Mouse (Mus musculus) limb, embryonic 15.5 days (tissue): ENCODE measurements around the gene Zcchc2. TPM values are rescaled to one million over a fixed set of nuclear protein-coding genes. Genes with fewer than 3 reads are reported as not detected.

Experiments used
- ATAC-seq: fragments of 200-750 bp; cut with Nextera tagmentation; 2 replicates; pipeline ENCODE4 v1.8.0; 2017; ENCODE audit warnings: low read depth, moderate TSS enrichment; ENCODE audit not compliant: insufficient number of reproducible peaks, low FRiP score, low TSS enrichment
- H3K27ac ChIP-seq: fragments of 300-500 bp; sonication (generic); 2 replicates; pipeline ENCODE4 v1.5.1; 2015; ENCODE audit warnings: moderate library complexity, mild to moderate bottlenecking, inconsistent platforms
- H3K27me3 ChIP-seq: fragments of 300-500 bp; sonication (generic); 2 replicates; pipeline ENCODE4 v1.6.1; 2015; ENCODE audit warnings: inconsistent platforms
- H3K36me3 ChIP-seq: fragments of 300-500 bp; sonication (generic); 2 replicates; pipeline ENCODE4 v1.6.1; 2015; ENCODE audit warnings: inconsistent platforms
- H3K4me1 ChIP-seq: fragments of 300-500 bp; sonication (generic); 2 replicates; pipeline ENCODE4 v1.6.1; 2015; ENCODE audit warnings: inconsistent platforms
- H3K4me2 ChIP-seq: fragments of 300-500 bp; sonication (generic); 2 replicates; pipeline ENCODE4 v1.6.1; 2015; ENCODE audit warnings: mild to moderate bottlenecking, inconsistent platforms
- H3K4me3 ChIP-seq: fragments of 300-500 bp; sonication (generic); 2 replicates; pipeline ENCODE4 v1.5.1; 2015; ENCODE audit warnings: mild to moderate bottlenecking, inconsistent platforms
- H3K9ac ChIP-seq: fragments of 300-500 bp; sonication (generic); 2 replicates; pipeline ENCODE4 v1.6.1; 2015; ENCODE audit warnings: inconsistent platforms
- H3K9me3 ChIP-seq: fragments of 300-500 bp; sonication (generic); 2 replicates; pipeline ENCODE4 v1.6.1; 2016; ENCODE audit warnings: inconsistent platforms
- WGBS: fragments of 180-500 bp; shearing (Covaris S2); methylation state at CpG from one replicate; pipeline ENCODE4 v1.1.7; 2015; 5-methylcytosine and 5-hydroxymethylcytosine counted together
- polyA plus RNA-seq: library from polyadenylated mRNA; unstranded; fragments of >200 nt; fragmentation: Nextera tagmentation; extraction: Ambion mirVana; gene quantifications from 2 replicates; pipeline ENCODE4 v1.2.1, GENCODE M21; 2015

Zcchc2 gene
- polyA plus RNA-seq, 1 experiment from 2014 or later, result 2.1 TPM

GRCm38 (mm10) chr1:106065679-106066078, 75.5 kb downstream of the Zcchc2 start:
- H3K9me3 ChIP-seq, result no peaks in the 10 kb centered on the region
- 27% methylated on average over 7 of the region's 7 CpGs for WGBS

DNA sequence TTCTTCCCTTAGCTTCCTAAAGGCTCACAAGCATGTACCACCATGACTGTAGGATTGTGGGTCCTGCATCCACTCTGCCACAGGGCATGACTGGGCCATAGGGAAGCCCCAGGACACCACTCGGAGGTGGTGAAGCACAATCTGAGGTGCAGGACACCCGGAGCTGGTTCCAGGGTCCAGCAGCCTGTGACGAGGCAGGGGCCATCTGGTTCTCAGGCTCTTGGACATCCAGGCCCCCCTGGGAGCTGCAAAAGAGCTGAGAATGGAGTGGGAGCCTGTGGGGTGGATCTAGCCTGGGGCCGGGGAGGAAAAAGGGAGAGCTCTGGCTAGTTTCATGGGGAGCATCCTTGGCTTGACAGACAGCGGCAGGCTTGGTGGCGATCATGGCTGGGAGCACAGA, 77.1 kb downstream of the Zcchc2 start:
- ATAC-seq, result no peak
- 79% methylated on average over 6 of the region's 6 CpGs for WGBS

More at GRCm38 (mm10) chr1:106065679-106066078, 75.5 kb downstream of the Zcchc2 start:
- Histone ChIP-seq H3K4me1 (0 out of 2 replicates have a peak, but pooled peaks cover 7% of the 10 kb centered on the region), H3K27me3 (no peaks in the 10 kb centered on the region), H3K4me2 (no peak overlapping the region), H3K4me3 (no peak overlapping the region), H3K36me3 (no peaks in the 10 kb centered on the region), H3K9ac (no peak overlapping the region), H3K27ac (no peak overlapping the region)
- no peak for ATAC-seq

GRCm38 (mm10) chr1:106069867-106070543, 79.8 kb downstream of the Zcchc2 start:
- 54% methylated on average over 7 of the region's 7 CpGs for WGBS
- Histone ChIP-seq H3K4me3 (no peak overlapping the region), H3K27ac (no peak overlapping the region), H3K36me3 (no peaks in the 10 kb centered on the region), H3K4me1 (0 out of 2 replicates have a peak, but pooled peaks cover 10% of the 10 kb centered on the region), H3K9me3 (no peaks in the 10 kb centered on the region), H3K27me3 (no peaks in the 10 kb centered on the region), H3K4me2 (no peak overlapping the region), H3K9ac (no peak overlapping the region)
- no peak for ATAC-seq

More for the DNA sequence above, 77.1 kb downstream of the Zcchc2 start:
- Histone ChIP-seq H3K9ac (no peak overlapping the region), H3K27ac (no peak overlapping the region), H3K4me2 (no peak overlapping the region), H3K27me3 (no peaks in the 10 kb centered on the region), H3K9me3 (no peaks in the 10 kb centered on the region), H3K36me3 (no peaks in the 10 kb centered on the region), H3K4me1 (0 out of 2 replicates have a peak, but pooled peaks cover 10% of the 10 kb centered on the region), H3K4me3 (no peak overlapping the region)

GRCm38 (mm10) chr1:106070814-106071213, 80.6 kb downstream of the Zcchc2 start:
- Histone ChIP-seq H3K4me2 (no peak overlapping the region), H3K27ac (no peak overlapping the region), H3K9ac (no peak overlapping the region), H3K9me3 (no peaks in the 10 kb centered on the region), H3K27me3 (no peaks in the 10 kb centered on the region), H3K4me3 (no peak overlapping the region), H3K4me1 (0 out of 2 replicates have a peak, but pooled peaks cover 6% of the 10 kb centered on the region), H3K36me3 (no peaks in the 10 kb centered on the region)
- no peak for ATAC-seq
- 62% methylated on average over 4 of the region's 4 CpGs for WGBS

GRCm38 (mm10) chr1:106071237-106072070, 81.2 kb downstream of the Zcchc2 start:
- Histone ChIP-seq H3K36me3 (no peaks in the 10 kb centered on the region), H3K27ac (no peak overlapping the region), H3K9me3 (no peaks in the 10 kb centered on the region), H3K9ac (no peak overlapping the region), H3K4me1 (0 out of 2 replicates have a peak, but pooled peaks cover 6% of the 10 kb centered on the region), H3K27me3 (no peaks in the 10 kb centered on the region), H3K4me3 (no peak overlapping the region), H3K4me2 (no peak overlapping the region)
- 14% methylated on average over 9 of the region's 9 CpGs for WGBS
- ATAC-seq, result no peak

DNA sequence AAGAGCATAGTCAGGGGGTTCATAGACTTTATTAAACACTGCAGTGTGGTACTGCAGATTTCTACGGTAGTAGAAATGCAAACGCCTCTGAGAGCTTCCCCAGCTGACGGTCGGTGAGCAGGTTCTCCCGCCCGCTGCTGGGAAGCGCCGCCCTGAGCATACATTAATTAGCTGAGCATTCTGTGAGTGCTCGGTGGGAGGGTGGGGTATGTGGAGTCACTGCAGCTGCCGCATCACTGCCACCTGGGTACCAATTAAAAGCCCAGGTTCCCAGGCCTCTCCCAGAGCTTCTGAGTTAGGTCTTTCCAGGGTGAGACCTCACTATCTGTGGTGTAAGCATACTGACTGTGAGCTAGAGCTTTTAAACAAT, 81.8 kb downstream of the Zcchc2 start:
- no peaks in the 10 kb centered on the region for H3K27me3 ChIP-seq
- H3K4me2 ChIP-seq, result no peak overlapping the region
- ATAC-seq, result no peak
- H3K4me1 ChIP-seq, result 0 out of 2 replicates have a peak, but pooled peaks cover 6% of the 10 kb centered on the region
- H3K9ac ChIP-seq, result no peak overlapping the region
- no peak overlapping the region for H3K4me3 ChIP-seq
- H3K36me3 ChIP-seq, result no peaks in the 10 kb centered on the region
- 3% methylated on average over 10 of the region's 10 CpGs for WGBS
- H3K9me3 ChIP-seq, result no peaks in the 10 kb centered on the region
- H3K27ac ChIP-seq, result no peak overlapping the region

DNA sequence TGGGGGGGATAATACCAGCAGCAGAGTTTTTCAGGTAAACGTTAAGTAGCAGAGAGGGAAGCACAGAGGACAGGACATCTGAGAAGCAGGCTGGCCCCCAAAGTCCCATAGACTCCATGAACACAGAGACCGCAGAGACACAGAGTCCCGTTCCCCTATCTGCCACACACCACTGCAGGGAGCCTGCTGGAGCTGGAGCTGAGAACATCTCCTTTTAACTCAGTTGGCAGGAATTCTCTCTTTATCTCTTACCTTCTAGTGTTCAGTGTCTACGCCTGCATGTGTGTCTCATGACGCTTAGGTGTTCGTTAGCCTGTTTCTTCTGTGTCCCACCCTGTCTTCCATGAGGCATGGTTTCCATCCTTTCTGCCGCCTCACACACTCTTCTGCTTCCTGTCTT, 83.0 kb downstream of the Zcchc2 start:
- no peaks in the 10 kb centered on the region for H3K27me3 ChIP-seq
- H3K9me3 ChIP-seq, result no peaks in the 10 kb centered on the region
- H3K9ac ChIP-seq, result no peak overlapping the region
- 73% methylated on average over 7 of the region's 7 CpGs for WGBS
- no peak overlapping the region for H3K4me2 ChIP-seq
- no peak overlapping the region for H3K4me3 ChIP-seq
- H3K4me1 ChIP-seq, result 0 out of 2 replicates have a peak, but pooled peaks cover 3% of the 10 kb centered on the region
- ATAC-seq, result no peak
- H3K27ac ChIP-seq, result no peak overlapping the region
- no peaks in the 10 kb centered on the region for H3K36me3 ChIP-seq

DNA sequence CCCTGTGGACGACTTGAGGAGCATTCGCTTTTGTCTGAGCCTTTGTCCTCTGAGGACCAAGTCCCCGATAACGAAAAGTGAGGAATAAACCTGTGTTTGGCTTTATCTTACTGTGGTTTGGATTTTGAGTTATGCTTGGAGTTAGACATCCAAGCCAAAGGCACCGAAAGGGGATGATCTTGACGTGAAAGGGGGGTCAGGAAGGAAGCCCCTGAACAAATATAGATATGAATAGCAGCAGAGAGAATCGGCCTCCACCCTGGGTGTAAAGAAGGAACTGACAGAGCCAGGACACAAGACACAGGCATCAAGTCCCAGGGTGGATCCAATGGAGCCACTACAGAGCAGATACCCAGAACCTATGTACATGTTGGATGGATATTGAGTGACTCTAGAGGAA, 83.9 kb downstream of the Zcchc2 start:
- H3K27me3 ChIP-seq, result no peaks in the 10 kb centered on the region
- H3K9ac ChIP-seq, result no peak overlapping the region
- no peak overlapping the region for H3K4me3 ChIP-seq
- H3K27ac ChIP-seq, result no peak overlapping the region
- H3K36me3 ChIP-seq, result no peaks in the 10 kb centered on the region
- no peak overlapping the region for H3K4me2 ChIP-seq
- 80% methylated on average over 7 of the region's 7 CpGs for WGBS
- no peak for ATAC-seq
- H3K9me3 ChIP-seq, result no peaks in the 10 kb centered on the region
- H3K4me1 ChIP-seq, result 0 out of 2 replicates have a peak, but pooled peaks cover 3% of the 10 kb centered on the region

GRCm38 (mm10) chr1:106074656-106075055, 84.5 kb downstream of the Zcchc2 start:
- H3K27ac ChIP-seq, result no peak overlapping the region
- H3K9ac ChIP-seq, result no peak overlapping the region
- no peak overlapping the region for H3K4me2 ChIP-seq
- no peaks in the 10 kb centered on the region for H3K36me3 ChIP-seq
- no peak overlapping the region for H3K4me3 ChIP-seq
- H3K4me1 ChIP-seq, result 0 out of 2 replicates have a peak, but pooled peaks cover 3% of the 10 kb centered on the region
- H3K9me3 ChIP-seq, result no peaks in the 10 kb centered on the region
- WGBS, result 86% methylated on average over 5 of the region's 5 CpGs
- ATAC-seq, result no peak
- no peaks in the 10 kb centered on the region for H3K27me3 ChIP-seq

GRCm38 (mm10) chr1:106076641-106077040, 86.4 kb downstream of the Zcchc2 start:
- H3K4me2 ChIP-seq, result no peak overlapping the region

DNA sequence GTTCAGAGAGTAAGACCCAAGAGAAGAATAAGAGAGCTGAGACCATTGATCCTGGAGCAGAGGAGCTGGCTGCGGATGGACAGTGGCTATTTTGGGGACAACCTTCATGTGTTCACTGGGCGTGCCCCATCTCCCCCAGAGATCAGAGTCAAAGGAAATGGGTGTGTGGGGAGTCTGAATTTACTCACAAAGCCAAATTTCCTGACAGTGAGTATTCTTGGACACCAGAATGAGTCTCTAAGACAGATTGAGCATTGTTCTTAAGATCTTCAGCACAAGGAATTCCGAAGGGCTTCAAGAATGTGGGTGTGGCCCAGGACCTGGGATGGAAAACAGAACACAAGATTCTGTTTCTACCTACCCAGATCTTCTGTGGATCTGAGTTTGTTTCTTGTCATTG, 87.0 kb downstream of the Zcchc2 start:
- ATAC-seq, result no peak

More at GRCm38 (mm10) chr1:106076641-106077040, 86.4 kb downstream of the Zcchc2 start:
- no peak overlapping the region for H3K4me3 ChIP-seq
- H3K27ac ChIP-seq, result no peak overlapping the region
- 84% methylated on average over 3 of the region's 3 CpGs for WGBS
- no peak overlapping the region for H3K9ac ChIP-seq
- no peaks in the 10 kb centered on the region for H3K9me3 ChIP-seq
- no peaks in the 10 kb centered on the region for H3K36me3 ChIP-seq
- H3K4me1 ChIP-seq, result 0 out of 2 replicates have a peak, but pooled peaks cover 3% of the 10 kb centered on the region
- no peaks in the 10 kb centered on the region for H3K27me3 ChIP-seq
- ATAC-seq, result no peak

More for the DNA sequence above, 87.0 kb downstream of the Zcchc2 start:
- no peak overlapping the region for H3K9ac ChIP-seq
- H3K27ac ChIP-seq, result no peak overlapping the region
- H3K4me2 ChIP-seq, result no peak overlapping the region
- no peak overlapping the region for H3K4me3 ChIP-seq
- no peaks in the 10 kb centered on the region for H3K27me3 ChIP-seq
- no peaks in the 10 kb centered on the region for H3K9me3 ChIP-seq
- no peaks in the 10 kb centered on the region for H3K36me3 ChIP-seq
- WGBS, result 78% methylated on average over 3 of the region's 3 CpGs
- H3K4me1 ChIP-seq, result no peaks in the 10 kb centered on the region
